Mouse (Mus musculus): ENCODE measurements around the gene Bmp4. TPM values are rescaled to one million over a fixed set of nuclear protein-coding genes. Genes with fewer than 3 reads are reported as not detected.

Gene Bmp4
- polyA plus RNA-seq, 1 experiment from 2014 or later = 21.3 TPM

DNA sequence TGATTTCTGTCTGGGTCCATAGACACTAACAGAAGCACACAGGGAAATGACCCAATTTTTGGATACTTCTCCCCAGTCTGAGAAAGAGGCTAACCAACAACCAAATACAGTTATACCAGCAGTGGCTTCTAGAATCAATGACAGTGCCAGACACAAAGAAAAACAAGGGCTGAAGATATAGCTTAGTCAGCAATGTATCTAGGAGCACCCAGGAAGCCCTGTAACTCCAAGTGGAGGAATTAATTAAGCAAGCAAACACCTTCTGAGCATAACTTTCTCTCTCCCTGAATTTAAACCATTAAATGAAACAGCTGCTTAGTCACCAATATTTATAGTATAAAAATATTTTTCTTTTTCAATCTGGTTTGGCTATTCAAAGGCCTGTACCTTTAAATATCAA, 45.7 kb downstream of the Bmp4 start:
- no peak overlapping the region for H3K4me3 ChIP-seq (replicated peaks; ENCODE audit: low read depth, low read length)
- H3K27ac ChIP-seq = no peak overlapping the region
- no peaks in the 10 kb centered on the region for H3K4me1 ChIP-seq (replicated peaks; ENCODE audit: insufficient read depth, low read length)
- ATAC-seq (replicated peaks; ENCODE audit: low FRiP score, low read depth) = no peak
- H3K27me3 ChIP-seq (ENCODE audit: insufficient read depth, low read length) = no peaks in the 10 kb centered on the region
- H3K4me2 ChIP-seq (ENCODE audit: low read length) = no peak overlapping the region
- H3K36me3 ChIP-seq (ENCODE audit: insufficient read depth, low read length) = no peaks in the 10 kb centered on the region
- no peak overlapping the region for H3K9ac ChIP-seq (ENCODE audit: low read depth, low read length)
- no peaks in the 10 kb centered on the region for H3K9me3 ChIP-seq (replicated peaks; ENCODE audit: low read length)
- no peak for TF ChIP-seq CTCF (IDR thresholded peaks at IDR 0.05; ENCODE audit: low read depth)
- DNase-seq (ENCODE audit: low spot score) = no peak

DNA sequence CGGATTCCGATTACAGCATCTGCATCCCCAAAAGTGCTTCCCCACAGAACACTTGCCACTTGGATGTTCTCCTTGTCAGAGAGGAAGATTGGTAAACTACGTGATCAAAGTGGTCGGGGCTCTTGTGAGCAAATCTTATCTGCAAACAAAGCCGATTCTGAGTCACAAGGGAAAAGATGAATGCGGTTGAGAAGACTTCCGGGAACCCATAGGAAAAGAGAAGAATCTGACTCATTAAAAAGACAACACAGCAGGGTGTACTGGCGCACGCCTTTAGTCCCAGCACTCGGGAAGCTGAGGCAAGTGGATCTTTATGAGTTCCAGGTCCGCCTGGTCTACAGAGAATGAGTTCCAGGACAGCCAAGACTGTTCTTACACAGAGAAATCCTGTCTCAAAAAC, 51.7 kb downstream of the Bmp4 start:
- Histone ChIP-seq H3K4me3 (replicated peaks; ENCODE audit: low read depth, low read length) (no peak overlapping the region), H3K27me3 (ENCODE audit: insufficient read depth, low read length) (no peaks in the 10 kb centered on the region), H3K4me2 (ENCODE audit: low read length) (no peak overlapping the region), H3K4me1 (replicated peaks; ENCODE audit: insufficient read depth, low read length) (no peaks in the 10 kb centered on the region), H3K36me3 (ENCODE audit: insufficient read depth, low read length) (no peaks in the 10 kb centered on the region), H3K27ac (no peak overlapping the region), H3K9ac (ENCODE audit: low read depth, low read length) (no peak overlapping the region), H3K9me3 (replicated peaks; ENCODE audit: low read length) (no peaks in the 10 kb centered on the region)
- WGBS = 88% methylated on average over 11 of the region's 11 CpGs
- TF ChIP-seq CTCF (IDR thresholded peaks at IDR 0.05; ENCODE audit: low read depth) = no peak
- DNase-seq (ENCODE audit: low spot score) (no peak), ATAC-seq (replicated peaks; ENCODE audit: low FRiP score, low read depth) (no peak)

Other genes with a start within 250 kb of the Bmp4 start
- gene Gm15217, start 11.3 kb downstream of the Bmp4 start, polyA plus RNA-seq (2015; fragmentation: Nextera tagmentation; extraction: Ambion mirVana) = 4.5 and 6.4 TPM in 2 replicates